Mouse (Mus musculus) G1E (cell line): ENCODE measurements around the gene Tmem30c.

Experiments used
- CTCF ChIP-seq: IDR thresholded peaks from 2 replicates; pipeline ENCODE4 v1.5.1; 2012; ENCODE audit warnings: low read depth, low read length, inconsistent platforms, mixed read lengths
- GATA1 ChIP-seq: IDR thresholded peaks from 2 replicates; pipeline ENCODE4 v1.6.1; 2012; ENCODE audit warnings: borderline replicate concordance, low read length, inconsistent platforms, mixed read lengths
- GATA2 ChIP-seq: IDR thresholded peaks from 2 replicates; pipeline ENCODE4 v1.6.1; 2012; ENCODE audit warnings: low read depth, low read length, inconsistent platforms, borderline replicate concordance
- POLR2AphosphoS5 ChIP-seq: IDR thresholded peaks from 2 replicates; pipeline ENCODE4 v1.6.1; 2012; ENCODE audit warnings: low read depth, low read length, inconsistent platforms; ENCODE audit not compliant: insufficient replicate concordance
- TAL1 ChIP-seq: conservative IDR thresholded peaks from 2 replicates; pipeline ENCODE4 v1.6.1; 2012; ENCODE audit warnings: low read depth, low read length, inconsistent platforms, mixed read lengths

- TF ChIP-seq CTCF (no peak), POLR2AphosphoS5 (no peak), TAL1 (no peak), GATA1 (no peak), GATA2 (no peak)
These were observed 22.9 kb downstream of the Tmem30c start for GRCm38 (mm10) chr16:57269751-57270150.
